Mouse (Mus musculus) forebrain, embryonic 11.5 days (tissue): ENCODE data around the gene Ccdc85a. TPM values are rescaled to one million over a fixed set of nuclear protein-coding genes. Genes with fewer than 3 reads are reported as not detected.

Experiments
- polyA plus RNA-seq: library from polyadenylated mRNA; unstranded; fragments of >200 nt; fragmentation: Nextera tagmentation; extraction: Ambion mirVana; gene quantifications from 2 replicates; pipeline ENCODE4 v1.2.1, GENCODE M21; 2014

The Ccdc85a gene
- polyA plus RNA-seq, 1 experiment from 2014 or later = 4.1 TPM

Other genes with a start within 250 kb of the Ccdc85a start
- gene Gm6685, start 244.5 kb downstream of the Ccdc85a start, polyA plus RNA-seq = 0.49 TPM in 1 of 2 replicates, not detected in the other